Mouse (Mus musculus) heart, adult 2 months (tissue): ENCODE measurements around the gene Dnah8.

Experiments used
- CTCF ChIP-seq: fragments of 200-600 bp; IDR thresholded peaks from 2 replicates; pipeline ENCODE4 v1.8.1; 2022; ENCODE audit warnings: antibody characterized with exemption, mild to moderate bottlenecking, moderate library complexity
- POLR2A ChIP-seq: fragments of 200-500 bp; IDR thresholded peaks from 2 replicates; pipeline ENCODE4 v1.6.1; 2011; ENCODE audit warnings: mild to moderate bottlenecking, low read depth, low read length, control low read depth; ENCODE audit not compliant: insufficient read depth

DNA sequence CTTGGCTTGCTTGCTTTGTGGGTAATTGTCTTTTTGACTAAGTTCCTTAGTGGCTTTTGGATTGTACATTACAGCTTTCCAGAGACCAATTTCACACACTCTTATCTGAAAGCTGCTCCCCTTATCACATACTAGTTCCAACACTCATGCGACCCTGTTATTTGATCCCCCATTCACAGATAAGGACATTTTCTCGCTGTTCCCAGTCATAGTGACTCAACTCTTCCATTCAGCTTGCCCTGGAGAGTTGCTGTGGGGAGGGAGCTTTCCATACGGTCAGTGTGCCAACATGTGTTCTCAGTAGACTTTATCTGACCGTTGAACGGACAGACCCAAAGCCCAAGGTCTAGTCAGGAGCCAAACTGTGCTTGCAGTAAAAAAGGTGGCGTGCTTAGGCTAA, 197.0 kb downstream of the Dnah8 start:
- no peak for TF ChIP-seq CTCF
- TF ChIP-seq POLR2A = no peak
